Mouse (Mus musculus) frontal cortex, adult (tissue): ENCODE data around the gene Olfr195.
"Not testable (repeated sequence)": the region's sequence is repeated elsewhere in the genome, so short reads cannot be mapped to it uniquely, and the experiment has no call there.

Experiments
- ATAC-seq: cut with Nextera tagmentation; 2 replicates; pipeline ENCODE4 v1.9.2; 2017; ENCODE audit warnings: mild to moderate bottlenecking, moderate library complexity, mixed read lengths; ENCODE audit not compliant: low TSS enrichment

The Olfr195 gene

DNA sequence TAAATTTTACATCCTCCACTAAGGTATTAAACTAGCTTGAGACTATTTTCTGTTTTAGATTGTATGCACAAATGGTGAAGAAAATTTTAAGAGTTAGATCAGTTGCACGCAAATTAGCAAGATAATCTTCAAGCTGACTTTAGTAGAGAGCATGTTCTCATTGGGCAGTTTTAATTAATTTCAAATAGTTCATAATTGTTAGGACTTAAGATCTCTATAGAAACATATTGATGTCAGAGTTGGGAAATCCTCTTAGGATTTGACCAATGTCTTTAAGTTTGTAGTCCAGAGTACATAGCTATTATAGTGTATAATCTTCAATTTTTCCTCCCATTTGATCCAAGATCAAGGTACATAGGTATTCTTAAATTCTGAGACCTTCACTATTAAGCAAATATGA, at the start of gene Olfr195:
Olfr195 (plus strand) TSS at position 301 of the 400 bp plus-strand sequence.
- no peak for ATAC-seq

DNA sequence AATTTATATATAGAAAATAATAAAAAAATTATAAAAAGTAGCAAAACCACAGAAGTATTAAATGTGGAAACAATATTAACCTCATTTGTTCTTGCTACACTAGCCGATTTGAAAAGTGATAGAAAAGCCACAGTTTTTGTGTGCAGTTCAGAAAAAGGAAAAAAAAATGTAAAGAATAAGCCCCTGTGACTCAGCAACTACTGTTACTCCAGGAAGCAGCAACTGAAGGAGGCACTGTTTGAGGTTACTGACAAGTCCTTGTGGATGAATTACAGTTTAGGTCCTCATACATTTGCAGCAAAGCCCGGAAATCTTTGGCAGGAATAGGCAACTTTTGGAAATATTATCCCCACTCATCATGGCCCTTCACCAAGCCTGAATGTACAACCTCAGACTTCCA, 41.5 kb upstream of the Olfr195 start:
- no peak for ATAC-seq

DNA sequence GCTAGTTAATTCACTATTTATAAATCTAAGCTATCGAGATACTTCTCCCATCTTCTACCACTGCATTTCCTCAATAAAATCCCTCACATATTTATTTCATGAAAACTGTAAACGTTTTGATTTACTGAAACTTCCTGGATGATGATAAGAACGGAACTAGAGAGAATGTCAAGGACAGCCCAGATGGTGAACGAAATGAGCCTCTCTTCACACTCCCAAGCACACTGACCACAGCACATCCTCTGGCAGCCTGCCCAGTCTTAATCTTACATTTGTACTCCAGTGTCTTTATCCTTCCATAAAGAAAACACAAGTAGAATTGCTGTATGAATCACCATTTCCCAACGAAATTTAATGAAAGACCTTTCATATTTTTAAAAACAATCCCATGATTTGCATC, 38.3 kb upstream of the Olfr195 start:
- not testable (repeated sequence) for ATAC-seq

DNA sequence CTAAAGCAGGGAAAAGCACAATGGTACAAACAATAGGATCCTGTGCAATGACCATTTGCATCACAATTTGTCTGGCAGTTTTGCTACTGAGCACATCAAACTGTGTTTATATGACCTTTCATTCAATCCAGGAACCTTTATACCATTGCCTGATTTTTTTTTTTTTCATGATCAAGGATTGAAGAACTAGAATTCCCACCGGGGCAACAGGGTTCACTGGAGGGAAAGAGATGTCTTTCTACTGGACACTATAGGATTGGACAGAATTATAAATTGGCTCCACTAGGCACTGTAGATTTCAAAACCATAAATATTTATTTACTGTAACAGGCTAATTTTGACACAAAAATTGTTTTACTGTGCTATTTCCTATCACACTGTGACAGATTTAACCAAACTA, 35.1 kb upstream of the Olfr195 start, which contains the start of gene Olfr193:
Olfr193 (minus strand) TSS at position 101 of the 400 bp plus-strand sequence.
- ATAC-seq = no peak

DNA sequence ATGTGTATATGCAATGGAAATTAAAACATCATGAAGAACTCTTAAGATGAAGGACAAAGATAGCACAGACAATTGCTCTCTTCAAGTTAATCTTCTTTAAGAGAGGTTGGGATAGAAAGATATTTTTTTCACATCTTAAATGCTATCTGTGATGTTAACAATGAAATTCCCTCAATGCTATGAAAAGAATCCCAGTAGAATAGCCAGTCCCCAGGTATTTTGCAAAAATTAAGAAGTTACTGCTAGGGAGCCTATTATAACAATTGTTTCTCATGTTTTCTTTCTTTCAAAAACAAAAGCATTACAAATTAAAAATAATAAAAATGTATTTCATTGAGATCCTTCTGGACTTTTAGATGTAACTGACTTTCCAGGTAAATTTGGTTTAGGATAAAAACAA, 25.9 kb upstream of the Olfr195 start, which contains the start of gene Olfr194:
Olfr194 (minus strand) TSS at position 101 of the 400 bp plus-strand sequence.
- no peak for ATAC-seq

DNA sequence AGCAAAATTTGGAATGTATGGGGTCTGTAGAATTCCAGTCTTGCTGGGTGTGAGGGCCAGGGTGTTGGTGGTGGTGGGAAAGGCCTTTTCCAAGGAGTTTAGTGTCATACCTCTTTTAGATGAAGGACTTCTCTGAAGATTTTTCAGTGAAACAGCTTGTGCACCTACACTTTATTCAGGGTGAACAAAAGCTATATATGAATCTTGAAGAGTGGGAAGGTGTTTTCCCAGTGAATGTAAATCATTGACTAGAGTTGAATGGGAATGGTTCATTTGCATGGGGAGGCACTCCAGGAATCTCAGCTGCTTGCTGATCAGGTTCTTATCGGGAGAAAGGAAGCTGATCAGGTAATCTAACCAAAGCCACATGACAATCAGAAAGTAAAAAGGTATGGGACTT, 16.1 kb upstream of the Olfr195 start:
- peak; percentile 99 for ATAC-seq

DNA sequence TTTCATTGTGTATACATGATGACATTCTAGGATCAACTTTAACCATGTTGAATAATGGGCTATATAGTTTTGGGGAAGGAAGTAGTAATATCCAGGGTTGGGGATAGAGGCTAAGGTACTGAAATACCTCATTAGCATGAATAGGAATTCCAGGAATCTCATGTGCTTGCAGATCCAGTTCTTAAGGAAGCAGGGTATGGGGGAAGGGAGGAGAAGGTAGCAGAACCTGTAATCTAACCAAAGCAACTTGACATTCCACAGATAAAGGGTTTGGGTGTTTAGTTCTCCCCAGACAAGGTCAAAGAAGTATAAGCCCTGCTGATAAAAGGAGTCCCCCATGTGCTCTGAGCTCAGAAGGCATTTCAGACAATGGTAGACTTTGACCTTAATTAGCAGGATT, 5.7 kb upstream of the Olfr195 start:
- ATAC-seq = no peak

DNA sequence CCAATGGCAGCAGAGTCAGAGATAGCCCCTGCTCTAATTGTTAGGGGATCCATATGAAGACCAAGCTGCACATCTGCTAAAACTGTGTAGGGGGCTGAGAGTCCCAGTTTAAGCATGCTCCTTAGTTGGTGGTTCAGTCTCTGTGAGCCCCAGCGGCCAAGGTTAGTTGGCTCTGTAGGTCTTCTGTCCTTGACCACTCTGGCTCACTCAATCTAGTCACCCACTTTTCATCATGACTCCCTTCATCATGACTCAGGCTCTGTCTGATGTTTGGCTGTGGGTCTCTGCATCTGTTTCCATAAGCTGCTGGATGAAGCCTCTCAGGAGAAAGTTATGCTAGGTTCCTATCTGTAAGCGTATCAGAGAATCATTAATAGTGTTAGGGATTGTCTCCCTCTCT, 5.2 kb downstream of the Olfr195 start:
- ATAC-seq = no peak

DNA sequence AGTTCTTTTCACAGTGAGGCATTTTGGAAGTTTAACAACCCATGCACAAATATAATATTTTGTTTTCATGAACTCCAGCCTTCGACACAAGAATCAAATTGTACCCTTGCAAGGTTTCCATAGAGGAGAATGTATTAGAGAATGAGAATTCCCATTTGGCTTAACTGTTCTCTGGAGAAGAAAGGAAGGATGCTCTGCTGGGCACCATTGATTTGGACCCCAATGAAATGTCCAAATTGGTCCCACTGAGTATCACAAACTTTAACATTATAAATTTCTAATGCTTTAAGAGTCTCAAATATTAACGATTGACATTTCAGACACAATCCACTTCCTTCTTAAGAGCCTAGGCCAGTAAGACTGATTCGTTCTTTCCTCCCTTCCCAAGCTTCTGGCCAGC, 23.5 kb downstream of the Olfr195 start, which contains the start of gene Olfr196:
Olfr196 (minus strand) TSS at position 101 of the 400 bp plus-strand sequence.
- no peak for ATAC-seq
